Mouse (Mus musculus) kidney, embryonic 16.5 days (tissue): Measurements from ENCODE around the gene Stard10. TPM values are rescaled to one million over a fixed set of nuclear protein-coding genes. Genes with fewer than 3 reads are reported as not detected.

Experiments
- polyA plus RNA-seq: library from polyadenylated mRNA; unstranded; fragments of >200 nt; fragmentation: Nextera tagmentation; extraction: Ambion mirVana; gene quantifications from 2 replicates; pipeline ENCODE4 v1.2.1, GENCODE M21; 2015

Stard10 gene
- polyA plus RNA-seq, 1 experiment from 2014 or later = 66.8 TPM

Other genes with a start within 250 kb of the Stard10 start
- 24.6 and 28.5 TPM in 2 replicates for gene Fchsd2, start 224.2 kb upstream of the Stard10 start, polyA plus RNA-seq
- 23.7 TPM in 2 replicates for gene Atg16l2, start 14.8 kb upstream of the Stard10 start, polyA plus RNA-seq
- gene Arap1, start 31.0 kb downstream of the Stard10 start, polyA plus RNA-seq = 106 and 112 TPM in 2 replicates
- gene Gm45837, start 93.8 kb downstream of the Stard10 start, polyA plus RNA-seq = 9.9 TPM in 1 of 2 replicates, not detected in the other
- 31.6 and 46.5 TPM in 2 replicates for gene Pde2a, start 104.6 kb downstream of the Stard10 start, polyA plus RNA-seq